ENCODE assay signal across 5 mouse cellular contexts in genomic region chr1:106374971-106375370, GRCm38 (mm10).
"Had no signal": no experiment of that assay in that cellular context is flagged by ENCODE, and none has a peak within 500 bp of the region (broad histone marks: within the 10 kb centered on the region; RNA-seq: fewer than 3 reads in every experiment).

No protein-coding gene starts in this region.

- DNase-seq: layer of hippocampus, adult 9-11 months; retina, postnatal 1 day; thymus, adult 18-20 months; thymus, postnatal 36 days had no signal

- ATAC-seq: midbrain, embryonic 15.5 days had no signal
